Mouse (Mus musculus): ENCODE measurements at regions not wholly inside any gene's neighbourhood (a gene's known extent, or its start where the extent isn't known, plus 50 kb on each side); places are given as distances from the start of the nearest gene placed in this dataset.

GRCm38 (mm10) chr10:117579210-117579609 lies 50.1 kb upstream of the Cpm start:
- 82% methylated on average over 3 of the region's 3 CpGs for WGBS

GRCm38 (mm10) chr10:117578696-117579146 lies 50.6 kb upstream of the Cpm start:
- ATAC-seq (ENCODE audit: low read depth) = no peak
- no peaks in the 10 kb centered on the region for H3K9me3 ChIP-seq (ENCODE audit: control insufficient read depth, low read length)
- no peak overlapping the region for H3K9ac ChIP-seq (replicated peaks; ENCODE audit: low read depth, low read length)
- H3K4me1 ChIP-seq (ENCODE audit: control insufficient read depth, insufficient read depth, low read length) = no peaks in the 10 kb centered on the region
- no peaks in the 10 kb centered on the region for H3K27me3 ChIP-seq (ENCODE audit: control insufficient read depth, insufficient read depth, low read length)
- 90% methylated on average over 4 of the region's 4 CpGs for WGBS
- no peak overlapping the region for H3K4me2 ChIP-seq (ENCODE audit: low read depth, low read length)
- no peaks in the 10 kb centered on the region for H3K36me3 ChIP-seq (ENCODE audit: control insufficient read depth, insufficient read depth, low read length)
- no peak overlapping the region for H3K27ac ChIP-seq (ENCODE audit: low read depth, low read length)
- H3K4me3 ChIP-seq (ENCODE audit: low read depth, low read length) = no peak overlapping the region

More at GRCm38 (mm10) chr10:117579210-117579609, 50.1 kb upstream of the Cpm start:
- no peak for ATAC-seq (ENCODE audit: low read depth)
- no peaks in the 10 kb centered on the region for H3K9me3 ChIP-seq (ENCODE audit: control insufficient read depth, low read length)
- H3K36me3 ChIP-seq (ENCODE audit: control insufficient read depth, insufficient read depth, low read length) = no peaks in the 10 kb centered on the region
- no peak overlapping the region for H3K9ac ChIP-seq (replicated peaks; ENCODE audit: low read depth, low read length)
- no peak overlapping the region for H3K4me2 ChIP-seq (ENCODE audit: low read depth, low read length)
- no peak overlapping the region for H3K4me3 ChIP-seq (ENCODE audit: low read depth, low read length)
- H3K27me3 ChIP-seq (ENCODE audit: control insufficient read depth, insufficient read depth, low read length) = no peaks in the 10 kb centered on the region
- no peaks in the 10 kb centered on the region for H3K4me1 ChIP-seq (ENCODE audit: control insufficient read depth, insufficient read depth, low read length)
- no peak overlapping the region for H3K27ac ChIP-seq (ENCODE audit: low read depth, low read length)

- 95% methylated on average over 4 of the region's 4 CpGs for WGBS
- H3K36me3 ChIP-seq (ENCODE audit: control insufficient read depth, insufficient read depth, low read length) = no peaks in the 10 kb centered on the region
- no peak overlapping the region for H3K27ac ChIP-seq (ENCODE audit: low read depth, low read length)
- H3K4me2 ChIP-seq (ENCODE audit: low read depth, low read length) = no peak overlapping the region
- H3K4me1 ChIP-seq (ENCODE audit: control insufficient read depth, insufficient read depth, low read length) = no peaks in the 10 kb centered on the region
- no peak for ATAC-seq (ENCODE audit: low read depth)
- no peak overlapping the region for H3K4me3 ChIP-seq (ENCODE audit: low read depth, low read length)
- H3K27me3 ChIP-seq (ENCODE audit: control insufficient read depth, insufficient read depth, low read length) = no peaks in the 10 kb centered on the region
- H3K9me3 ChIP-seq (ENCODE audit: control insufficient read depth, low read length) = no peaks in the 10 kb centered on the region
- H3K9ac ChIP-seq (replicated peaks; ENCODE audit: low read depth, low read length) = no peak overlapping the region
Observed at GRCm38 (mm10) chr10:117577970-117578695, 51.2 kb upstream of the Cpm start.

GRCm38 (mm10) chr10:117576881-117577730 lies 52.2 kb upstream of the Cpm start:
- Histone ChIP-seq H3K4me1 (ENCODE audit: control insufficient read depth, insufficient read depth, low read length) (no peaks in the 10 kb centered on the region; the same call in 1 of the 2 replicates), H3K36me3 (ENCODE audit: control insufficient read depth, insufficient read depth, low read length) (no peaks in the 10 kb centered on the region), H3K27me3 (ENCODE audit: control insufficient read depth, insufficient read depth, low read length) (no peaks in the 10 kb centered on the region), H3K4me3 (ENCODE audit: low read depth, low read length) (no peak overlapping the region), H3K9ac (replicated peaks; ENCODE audit: low read depth, low read length) (no peak overlapping the region), H3K9me3 (ENCODE audit: control insufficient read depth, low read length) (no peaks in the 10 kb centered on the region), H3K27ac (ENCODE audit: low read depth, low read length) (no peak overlapping the region), H3K4me2 (ENCODE audit: low read depth, low read length) (no peak overlapping the region)
- no peak for ATAC-seq (ENCODE audit: low read depth)
- WGBS = 92% methylated on average over 8 of the region's 8 CpGs

GRCm38 (mm10) chr10:117576154-117576859 lies 53.0 kb upstream of the Cpm start:
- no peaks in the 10 kb centered on the region for H3K9me3 ChIP-seq (ENCODE audit: control insufficient read depth, low read length)
- H3K27ac ChIP-seq (ENCODE audit: low read depth, low read length) = no peak overlapping the region
- no peaks in the 10 kb centered on the region for H3K27me3 ChIP-seq (ENCODE audit: control insufficient read depth, insufficient read depth, low read length)
- no peaks in the 10 kb centered on the region for H3K36me3 ChIP-seq (ENCODE audit: control insufficient read depth, insufficient read depth, low read length)
- H3K4me1 ChIP-seq (ENCODE audit: control insufficient read depth, insufficient read depth, low read length) = peaks cover 2% of the 10 kb centered on the region
- no peak for ATAC-seq (ENCODE audit: low read depth)
- no peak overlapping the region for H3K4me2 ChIP-seq (ENCODE audit: low read depth, low read length)
- WGBS = 72% methylated on average over 10 of the region's 10 CpGs
- H3K4me3 ChIP-seq (ENCODE audit: low read depth, low read length) = no peak overlapping the region
- H3K9ac ChIP-seq (replicated peaks; ENCODE audit: low read depth, low read length) = no peak overlapping the region

GRCm38 (mm10) chr10:117575404-117576153 lies 53.7 kb upstream of the Cpm start:
- no peak for ATAC-seq (ENCODE audit: low read depth)
- H3K9me3 ChIP-seq (ENCODE audit: control insufficient read depth, low read length) = no peaks in the 10 kb centered on the region
- H3K9ac ChIP-seq (replicated peaks; ENCODE audit: low read depth, low read length) = no peak overlapping the region
- no peak overlapping the region for H3K27ac ChIP-seq (ENCODE audit: low read depth, low read length)
- no peaks in the 10 kb centered on the region for H3K36me3 ChIP-seq (ENCODE audit: control insufficient read depth, insufficient read depth, low read length)
- H3K27me3 ChIP-seq (ENCODE audit: control insufficient read depth, insufficient read depth, low read length) = no peaks in the 10 kb centered on the region
- H3K4me2 ChIP-seq (ENCODE audit: low read depth, low read length) = no peak overlapping the region
- 42% methylated on average over 14 of the region's 14 CpGs for WGBS
- H3K4me3 ChIP-seq (ENCODE audit: low read depth, low read length) = no peak overlapping the region
- H3K4me1 ChIP-seq (ENCODE audit: control insufficient read depth, insufficient read depth, low read length) = peaks cover 7% of the 10 kb centered on the region

- Histone ChIP-seq H3K4me3 (ENCODE audit: low read depth, low read length) (no peak overlapping the region), H3K36me3 (ENCODE audit: control insufficient read depth, insufficient read depth, low read length) (no peaks in the 10 kb centered on the region), H3K4me2 (ENCODE audit: low read depth, low read length) (no peak overlapping the region), H3K9me3 (ENCODE audit: control insufficient read depth, low read length) (no peaks in the 10 kb centered on the region), H3K9ac (replicated peaks; ENCODE audit: low read depth, low read length) (no peak overlapping the region), H3K27ac (ENCODE audit: low read depth, low read length) (no peak overlapping the region), H3K27me3 (ENCODE audit: control insufficient read depth, insufficient read depth, low read length) (no peaks in the 10 kb centered on the region), H3K4me1 (ENCODE audit: control insufficient read depth, insufficient read depth, low read length) (peaks cover 7% of the 10 kb centered on the region)
- WGBS = 72% methylated on average over 3 of the region's 3 CpGs
- ATAC-seq (ENCODE audit: low read depth) = no peak
Observed at GRCm38 (mm10) chr10:117574915-117575314, 54.4 kb upstream of the Cpm start.

GRCm38 (mm10) chr10:117574056-117574727 lies 55.1 kb upstream of the Cpm start:
- peaks cover 7% of the 10 kb centered on the region for H3K4me1 ChIP-seq (ENCODE audit: control insufficient read depth, insufficient read depth, low read length)
- H3K27me3 ChIP-seq (ENCODE audit: control insufficient read depth, insufficient read depth, low read length) = no peaks in the 10 kb centered on the region
- H3K9ac ChIP-seq (replicated peaks; ENCODE audit: low read depth, low read length) = no peak overlapping the region
- 91% methylated on average over 6 of the region's 6 CpGs for WGBS
- no peaks in the 10 kb centered on the region for H3K9me3 ChIP-seq (ENCODE audit: control insufficient read depth, low read length)
- no peaks in the 10 kb centered on the region for H3K36me3 ChIP-seq (ENCODE audit: control insufficient read depth, insufficient read depth, low read length)
- ATAC-seq (ENCODE audit: low read depth) = no peak
- no peak overlapping the region for H3K4me3 ChIP-seq (ENCODE audit: low read depth, low read length)
- no peak overlapping the region for H3K27ac ChIP-seq (ENCODE audit: low read depth, low read length)
- H3K4me2 ChIP-seq (ENCODE audit: low read depth, low read length) = no peak overlapping the region

All from neural tube, embryonic 14.5 days (tissue).